Mouse (Mus musculus): ENCODE measurements at regions not wholly inside any gene's neighbourhood (a gene's known extent, or its start where the extent isn't known, plus 50 kb on each side); places are given as distances from the start of the nearest gene placed in this dataset.

- TF ChIP-seq CTCF (IDR thresholded peaks at IDR 0.05; ENCODE audit: low read depth) = no peak
- TF ChIP-seq EP300 (IDR thresholded peaks at IDR 0.05; ENCODE audit: low read depth) = no peak
These were observed 135.9 kb upstream of the App start for GRCm38 (mm10) chr16:85309493-85309892.

Measured in heart, postnatal 0 days (tissue).